Mouse (Mus musculus): ENCODE data around the gene Fcho1.
"Not testable (repeated sequence)": the region's sequence is repeated elsewhere in the genome, so short reads cannot be mapped to it uniquely, and the experiment has no call there.

The Fcho1 gene

DNA sequence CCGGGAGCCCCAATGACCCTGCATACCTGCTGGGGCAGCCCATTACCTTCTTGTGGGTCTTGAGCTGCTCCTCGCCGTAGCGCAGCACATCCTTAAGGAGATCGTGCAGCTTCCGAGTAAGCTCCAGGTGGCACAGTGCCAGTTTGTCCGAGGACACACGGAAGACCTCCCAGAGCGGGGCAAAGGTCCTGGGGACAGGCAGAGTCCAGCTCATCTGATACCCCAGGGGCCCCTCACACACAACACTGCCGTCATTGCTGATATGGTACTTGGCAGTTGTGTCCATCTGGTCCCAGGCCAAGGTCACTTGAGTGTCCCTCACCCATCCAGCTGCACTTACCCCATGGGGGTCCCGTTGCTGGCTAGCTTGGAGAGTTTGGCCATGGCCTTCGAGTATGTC, 8.4 kb downstream of the Fcho1 start:
- peak; percentile 89 for DNase-seq

DNA sequence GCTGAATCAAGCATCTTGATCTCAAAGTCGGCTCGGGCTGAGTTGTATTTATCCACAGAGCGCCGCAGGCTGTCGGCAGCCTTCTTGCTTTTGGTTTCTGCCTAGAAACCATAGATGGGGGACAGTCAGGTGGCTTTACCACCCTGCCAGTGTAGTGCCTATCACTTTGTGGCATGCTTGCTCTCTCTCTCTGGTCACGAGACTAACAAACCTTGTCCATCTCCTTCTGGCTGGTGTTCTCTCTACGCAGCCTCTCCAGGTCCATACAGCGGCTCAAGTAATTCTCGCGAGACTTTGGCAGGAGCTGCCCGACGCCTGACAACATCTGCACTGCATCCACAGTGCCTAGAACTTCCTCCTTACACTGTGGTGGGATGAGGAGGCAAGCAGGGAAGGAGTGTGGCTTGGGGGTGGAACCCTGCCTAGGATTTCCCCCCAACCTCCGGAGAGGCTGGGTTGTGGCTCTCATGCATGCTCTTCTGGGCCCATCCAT, 8.9 kb downstream of the Fcho1 start:
- DNase-seq = no peak

DNA sequence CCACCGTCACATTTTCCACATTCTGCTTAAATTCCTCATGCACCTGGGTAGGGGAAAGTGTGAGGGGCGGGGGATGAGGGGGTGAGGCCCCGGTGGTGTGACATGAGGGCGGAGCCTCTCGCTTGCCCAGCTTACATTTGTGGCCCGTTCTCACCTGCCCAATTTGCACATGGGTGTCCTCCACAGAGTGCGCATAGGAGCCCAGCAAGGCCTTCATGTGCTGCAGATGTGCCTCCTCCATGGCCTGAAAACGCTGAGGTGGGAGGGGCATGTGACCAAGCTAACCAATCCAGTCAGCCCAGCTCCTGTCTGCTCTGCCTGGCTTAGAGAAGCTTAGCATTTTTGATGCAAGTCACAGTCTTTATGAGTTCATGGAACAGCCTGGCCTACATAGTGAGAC, 10.0 kb downstream of the Fcho1 start:
- DNase-seq = no peak

DNA sequence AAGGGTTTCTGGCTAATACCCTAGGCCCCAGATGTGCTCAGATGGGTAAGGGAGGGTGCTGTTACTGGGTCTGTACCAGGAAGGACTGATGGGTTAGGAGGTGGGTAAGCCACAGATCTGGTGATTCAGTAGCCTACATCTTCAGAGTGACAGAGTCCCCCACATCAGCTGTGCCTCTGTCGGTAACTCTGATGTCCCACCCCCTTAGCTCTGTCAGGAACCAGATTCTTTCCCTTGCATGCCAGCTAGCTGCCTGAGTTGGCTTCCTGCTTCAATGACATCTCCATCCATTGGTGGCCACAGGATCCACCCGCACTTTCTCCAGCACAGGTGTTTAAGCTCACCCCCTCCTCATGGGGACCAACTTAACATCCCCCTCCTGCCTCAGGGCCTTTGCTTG, 13.9 kb downstream of the Fcho1 start:
- DNase-seq = no peak

DNA sequence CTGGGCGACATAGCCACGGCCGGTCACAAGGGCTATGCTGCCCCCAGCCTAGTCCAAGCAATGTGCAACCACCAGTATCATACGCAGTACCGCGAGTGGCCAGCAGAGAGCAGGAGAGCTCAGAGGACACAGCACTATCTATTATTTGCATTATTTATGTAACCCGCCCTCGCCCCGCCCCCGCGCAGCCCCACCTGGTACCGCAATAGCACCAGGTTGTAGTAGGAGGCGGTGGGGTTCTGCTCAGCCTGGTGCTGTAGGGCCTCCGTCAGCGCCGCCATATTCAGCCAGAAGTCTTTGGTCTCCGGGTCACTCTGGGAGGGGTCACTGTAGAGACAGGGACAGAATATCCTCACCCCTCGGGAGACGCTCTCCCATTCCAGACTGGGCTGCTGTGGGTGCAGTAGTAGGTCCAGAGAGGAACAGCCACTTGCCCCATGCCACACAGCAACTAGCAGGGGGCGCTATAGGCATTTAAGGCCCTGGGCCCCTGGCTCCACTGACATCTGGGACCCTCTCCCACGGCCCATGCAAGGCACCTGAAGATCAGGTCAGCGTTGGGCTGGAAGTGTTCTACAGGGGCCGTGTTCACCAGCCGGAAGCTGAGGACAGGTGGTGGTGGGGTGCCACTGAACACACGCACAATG, 15.6 kb downstream of the Fcho1 start:
- peak; percentile 95 for DNase-seq

DNA sequence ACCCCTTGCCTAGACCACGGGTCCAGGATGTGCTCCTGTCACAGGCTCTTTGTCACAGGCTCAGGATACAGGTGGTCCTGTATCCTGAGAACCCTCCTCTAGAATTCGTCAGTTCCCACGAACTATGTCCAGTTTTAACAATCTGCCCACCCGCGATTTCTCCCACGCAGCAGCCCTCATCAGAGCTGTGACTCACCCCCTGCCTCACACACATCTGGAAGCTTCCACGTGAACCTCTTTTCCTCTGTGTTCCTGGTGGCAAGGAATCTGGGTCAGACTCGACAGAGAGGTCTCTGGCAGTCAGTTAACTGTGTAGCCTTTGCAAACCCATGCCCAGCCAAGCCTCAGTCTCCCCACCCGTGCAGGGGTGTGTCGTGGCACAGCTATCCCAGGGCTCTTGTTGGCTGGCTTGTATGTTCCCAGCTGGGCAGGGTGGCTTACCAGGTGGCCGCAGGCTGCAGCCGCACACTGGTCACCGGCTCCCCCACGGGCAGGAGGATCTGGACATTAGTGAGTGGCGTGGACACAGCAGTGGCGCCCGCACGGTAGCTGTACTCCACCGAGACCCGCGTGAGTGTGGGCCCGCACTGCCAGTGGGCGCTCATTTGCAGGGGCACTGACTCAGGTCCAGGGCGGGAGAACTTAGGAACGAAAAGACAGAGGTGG, 16.2 kb downstream of the Fcho1 start:
- DNase-seq = peak; percentile 88

DNA sequence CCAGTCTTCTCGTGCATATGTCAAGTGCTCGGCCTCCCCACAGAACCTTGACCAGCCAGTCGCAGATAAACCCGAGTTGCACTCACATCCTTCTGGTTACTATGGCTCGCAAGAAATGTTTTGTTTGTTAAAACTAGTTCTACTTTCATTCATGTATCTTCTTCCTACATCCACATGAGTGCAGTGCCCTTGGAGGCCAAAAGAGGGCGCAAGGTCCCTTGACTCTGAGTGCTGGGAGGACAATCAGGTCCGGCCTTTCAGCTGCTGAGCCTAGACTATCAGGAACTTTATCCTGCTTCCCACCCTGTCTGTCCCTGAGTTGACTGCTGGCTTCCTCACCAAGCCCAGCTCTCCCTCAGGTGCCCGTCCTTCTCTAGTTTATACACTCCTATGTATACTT, 17.6 kb downstream of the Fcho1 start:
- no peak for DNase-seq

DNA sequence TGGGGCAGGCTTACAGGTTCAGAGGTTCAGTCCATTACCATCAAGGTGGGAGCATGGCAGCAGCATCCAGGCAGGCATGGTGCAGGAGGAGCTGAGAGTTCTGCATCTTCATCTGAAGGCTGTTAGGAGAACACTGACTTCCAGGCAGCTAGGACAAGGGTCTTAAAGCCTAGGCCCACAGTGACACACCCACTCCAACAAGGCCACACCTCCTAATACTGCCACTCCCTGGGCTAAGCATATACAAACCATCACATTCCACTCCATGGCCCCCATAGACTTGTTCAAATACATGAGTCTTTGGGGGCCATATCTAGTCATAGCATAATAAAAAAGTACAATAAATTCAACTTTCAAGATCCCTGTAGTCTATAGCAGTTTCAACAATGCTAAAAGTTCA, 22.1 kb downstream of the Fcho1 start:
- DNase-seq = not testable (repeated sequence)

DNA sequence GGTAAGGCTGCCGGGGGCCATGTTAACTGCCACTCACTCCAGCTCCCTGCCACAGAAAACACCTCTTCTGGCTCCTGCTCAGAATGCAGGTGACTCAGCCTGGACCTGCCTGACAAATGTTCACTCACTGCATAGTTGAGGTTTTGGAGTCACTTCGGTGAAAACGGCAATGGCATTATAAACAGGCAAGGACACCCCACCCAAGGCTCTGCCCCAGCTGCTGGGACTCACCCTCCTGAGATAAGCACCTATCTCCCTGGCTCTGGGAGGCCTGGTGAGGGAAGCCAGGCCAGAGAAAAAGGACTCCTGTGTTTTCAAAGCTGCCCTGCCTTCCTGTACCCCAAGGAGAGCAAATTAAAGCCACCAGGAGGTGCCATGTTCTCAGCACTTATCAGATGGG, 22.6 kb downstream of the Fcho1 start:
- DNase-seq = no peak

DNA sequence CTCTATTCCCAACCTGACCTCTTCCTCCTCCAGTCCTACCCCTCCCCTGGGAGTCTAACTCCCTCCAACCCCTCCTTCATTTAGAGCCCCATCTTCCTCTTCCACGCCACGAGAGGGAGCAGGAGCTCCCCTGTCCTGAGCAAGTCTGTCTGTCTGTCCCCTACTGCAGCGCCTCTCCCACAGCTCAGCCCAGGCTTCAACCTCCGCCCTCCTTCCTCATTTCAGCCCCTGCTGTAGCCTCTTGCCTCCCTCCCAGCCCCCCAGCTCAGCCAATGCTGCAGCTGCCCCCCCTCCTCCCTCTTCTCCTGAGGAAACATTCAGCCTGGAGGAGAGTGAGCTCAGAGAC, 23.5 kb downstream of the Fcho1 start:
- no peak for DNase-seq

DNA sequence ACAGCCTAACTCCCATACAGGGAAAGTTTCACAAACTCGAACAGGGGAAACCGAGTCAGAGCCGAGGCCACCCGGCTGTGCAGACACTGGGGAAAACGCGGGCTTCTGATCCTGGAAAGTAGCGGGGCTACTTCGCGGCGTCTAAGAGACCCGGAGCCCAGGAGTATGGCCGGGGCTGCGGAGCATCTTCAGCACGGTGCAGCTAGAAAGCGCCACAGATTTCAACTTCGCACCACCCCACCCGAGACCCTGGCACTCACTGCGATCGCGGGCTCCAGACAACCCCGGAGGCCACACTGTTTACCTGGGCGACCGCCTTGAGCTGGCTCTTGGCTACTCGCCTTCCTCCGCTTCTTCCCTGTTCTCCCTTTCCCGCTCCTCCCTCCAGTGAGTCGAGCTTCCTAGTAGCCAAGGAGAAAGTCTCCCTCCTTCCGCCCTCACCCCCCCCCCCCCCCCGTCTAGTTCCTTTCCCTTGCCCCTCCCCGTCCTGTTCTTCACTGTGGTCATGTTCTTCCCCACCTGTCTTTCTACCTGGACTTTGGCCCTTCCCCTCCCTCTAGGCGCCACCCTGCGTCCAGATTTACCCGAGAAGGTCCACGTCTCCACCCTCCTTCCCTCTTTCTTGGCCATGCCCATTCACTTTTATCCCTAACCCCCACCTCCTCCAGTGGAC, 24.0 kb downstream of the Fcho1 start, which contains the start of gene B3gnt3:
Gene B3gnt3, minus strand, starts transcription at position 376 of the 673 bp plus-strand sequence.
- DNase-seq = no peak

DNA sequence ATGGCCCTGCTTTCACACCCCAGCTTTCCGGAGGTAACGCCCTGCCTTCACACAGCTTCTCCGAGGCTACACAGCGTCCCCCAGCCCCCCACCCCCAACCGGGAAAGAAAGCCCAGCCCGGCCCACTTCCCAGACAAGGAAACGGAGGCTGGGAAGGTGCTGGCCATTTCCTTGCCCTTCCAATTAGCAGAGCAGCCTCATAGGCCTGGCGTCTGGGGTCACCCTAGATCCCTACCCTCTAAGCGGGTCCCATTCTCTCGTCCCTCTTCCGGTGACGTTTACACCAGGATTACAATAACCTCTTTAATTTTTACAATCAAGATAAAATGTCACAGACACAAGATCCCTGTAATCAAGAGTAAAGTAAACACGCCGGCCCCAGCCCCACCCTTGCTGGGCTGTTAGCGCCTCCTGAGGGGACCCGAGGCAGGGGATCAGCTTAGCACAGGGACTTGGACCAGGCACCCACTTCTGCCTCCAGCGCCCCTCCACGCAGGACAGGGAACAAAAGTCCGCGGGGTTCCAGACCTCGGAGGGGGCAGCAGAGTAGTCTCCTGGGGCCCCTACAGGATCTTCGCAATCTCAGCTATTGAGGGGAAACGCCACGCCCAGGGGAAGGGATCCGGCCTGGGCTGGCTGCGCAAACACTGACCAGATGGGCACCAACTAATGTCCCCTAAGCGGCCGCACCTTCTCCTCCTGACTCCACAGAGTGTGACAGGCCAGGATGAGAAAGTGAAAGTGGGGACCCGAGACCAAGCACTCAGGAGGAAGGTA, 24.8 kb downstream of the Fcho1 start:
- peak; percentile 98 for DNase-seq

DNA sequence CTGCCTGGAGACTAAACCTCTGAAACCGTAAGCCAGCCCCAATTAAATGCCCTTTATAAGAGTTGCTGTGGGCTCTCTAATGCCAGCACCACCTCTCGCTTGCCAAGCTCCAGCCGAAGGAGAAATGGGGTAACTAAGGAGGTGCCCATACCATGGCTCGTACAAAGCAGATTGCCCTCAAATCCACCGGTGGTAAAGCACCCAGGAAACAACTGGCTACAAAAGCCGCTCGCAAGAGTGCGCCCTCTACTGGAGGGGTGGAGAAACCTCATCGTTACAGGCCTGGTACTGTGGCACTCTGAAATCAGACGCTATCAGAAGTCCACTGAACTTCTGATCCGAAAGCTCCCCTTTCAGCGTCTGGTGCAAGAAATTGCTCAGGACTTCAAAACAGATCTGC, 30.1 kb downstream of the Fcho1 start:
- not testable (repeated sequence) for DNase-seq

DNA sequence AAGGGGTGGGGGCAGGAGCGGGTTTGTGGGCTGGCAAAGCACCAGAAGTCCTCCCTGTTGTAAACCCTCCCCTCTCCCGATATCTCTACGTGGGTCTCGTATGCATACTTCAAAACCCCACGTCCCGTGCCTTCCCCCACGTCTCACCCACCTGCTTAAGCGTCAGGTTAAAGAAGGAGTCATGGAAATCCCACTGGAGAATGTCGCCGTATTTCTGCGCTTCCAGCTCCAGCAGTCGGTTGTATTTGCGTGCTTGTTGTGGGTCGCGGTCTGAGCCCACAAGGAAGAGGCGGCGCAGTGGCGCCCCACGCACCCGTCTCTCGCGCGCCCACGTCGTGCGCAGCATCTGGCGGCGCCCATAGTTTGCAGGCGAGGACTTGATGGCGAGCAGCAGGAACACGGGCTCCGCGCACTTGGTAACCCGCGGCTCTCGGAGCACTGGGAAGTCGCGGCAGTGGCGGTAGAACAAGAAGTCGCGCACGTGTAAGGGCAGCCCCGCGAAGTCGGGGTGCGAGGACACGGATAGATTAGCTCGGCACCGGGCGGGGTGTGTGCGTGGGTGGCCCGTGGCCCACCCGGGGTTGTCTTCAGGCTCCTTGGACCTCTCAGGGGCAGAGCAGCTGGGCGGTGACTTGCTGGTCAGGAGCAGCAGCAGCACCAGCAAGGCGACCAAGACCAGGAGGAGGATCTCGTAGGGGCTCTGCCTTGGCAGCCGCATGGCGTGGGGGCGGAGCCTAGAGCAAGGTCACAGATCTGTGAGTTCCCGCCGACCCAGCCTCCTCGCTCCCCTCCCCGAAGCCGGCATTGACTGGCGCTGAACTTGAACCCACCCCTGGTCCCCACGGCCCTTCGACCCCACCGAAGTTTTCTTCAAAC, 32.1 kb downstream of the Fcho1 start:
- DNase-seq = no peak

DNA sequence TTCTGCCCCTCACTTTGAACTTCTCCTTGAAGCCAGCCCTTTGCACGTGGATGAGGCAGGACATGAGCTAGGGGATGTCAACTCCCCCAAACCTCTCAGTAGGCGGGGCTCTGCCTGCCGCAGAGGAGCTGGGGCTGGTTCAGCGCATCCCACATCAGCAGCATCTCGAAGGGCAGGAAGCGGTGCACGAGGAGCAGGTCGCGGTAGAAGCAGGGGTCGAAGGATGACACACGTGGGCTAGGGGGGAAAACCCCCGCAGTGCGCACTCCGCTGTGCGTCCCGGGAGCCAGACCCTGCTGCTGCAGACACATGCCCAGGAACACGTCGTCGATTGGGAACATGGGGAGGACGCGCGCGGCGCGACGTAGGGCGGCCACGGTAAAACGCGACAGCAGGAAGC, 33.0 kb downstream of the Fcho1 start:
- DNase-seq = no peak

DNA sequence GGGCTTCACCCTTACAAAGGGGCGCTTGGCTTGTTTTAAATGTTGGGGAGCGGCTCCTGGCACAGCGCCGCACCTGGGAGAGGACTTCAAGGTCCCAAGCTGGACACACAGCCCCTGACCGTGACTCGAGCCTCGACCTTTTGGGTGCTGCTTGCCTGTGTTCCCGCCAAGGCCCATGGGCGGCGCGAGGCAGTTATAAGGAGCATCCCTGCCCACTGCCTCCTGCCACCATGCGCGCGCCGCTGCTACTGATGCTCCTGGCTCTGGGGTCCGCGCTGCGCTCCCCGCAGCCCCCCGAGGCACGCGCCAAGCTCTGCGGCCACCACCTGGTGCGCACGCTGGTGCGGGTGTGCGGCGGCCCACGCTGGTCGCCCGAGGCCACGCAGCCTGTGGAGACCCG, 36.5 kb downstream of the Fcho1 start, which contains the start of gene Insl3:
Gene Insl3, plus strand, starts transcription at position 187 of the 400 bp plus-strand sequence.
- DNase-seq = no peak

DNA sequence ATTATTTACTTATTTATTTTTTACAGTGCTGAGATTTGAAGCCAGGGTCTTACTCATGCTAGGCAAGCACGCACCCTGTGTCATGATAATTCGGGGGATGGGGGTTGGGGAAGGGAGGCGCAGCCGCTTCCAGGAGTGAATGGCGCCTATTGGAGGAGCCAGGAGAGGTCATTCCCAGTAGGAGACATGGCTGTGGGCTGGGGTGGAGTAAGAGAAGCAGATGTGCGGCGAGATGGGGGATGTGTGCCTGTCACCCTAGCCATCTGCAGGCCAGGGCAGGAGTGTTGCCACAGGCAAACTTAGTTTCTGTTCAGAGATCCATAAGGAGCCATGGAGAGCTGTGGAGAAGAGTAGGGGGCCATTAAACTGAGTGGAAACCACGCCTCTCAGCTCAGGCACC, 37.9 kb downstream of the Fcho1 start:
- DNase-seq = no peak

DNA sequence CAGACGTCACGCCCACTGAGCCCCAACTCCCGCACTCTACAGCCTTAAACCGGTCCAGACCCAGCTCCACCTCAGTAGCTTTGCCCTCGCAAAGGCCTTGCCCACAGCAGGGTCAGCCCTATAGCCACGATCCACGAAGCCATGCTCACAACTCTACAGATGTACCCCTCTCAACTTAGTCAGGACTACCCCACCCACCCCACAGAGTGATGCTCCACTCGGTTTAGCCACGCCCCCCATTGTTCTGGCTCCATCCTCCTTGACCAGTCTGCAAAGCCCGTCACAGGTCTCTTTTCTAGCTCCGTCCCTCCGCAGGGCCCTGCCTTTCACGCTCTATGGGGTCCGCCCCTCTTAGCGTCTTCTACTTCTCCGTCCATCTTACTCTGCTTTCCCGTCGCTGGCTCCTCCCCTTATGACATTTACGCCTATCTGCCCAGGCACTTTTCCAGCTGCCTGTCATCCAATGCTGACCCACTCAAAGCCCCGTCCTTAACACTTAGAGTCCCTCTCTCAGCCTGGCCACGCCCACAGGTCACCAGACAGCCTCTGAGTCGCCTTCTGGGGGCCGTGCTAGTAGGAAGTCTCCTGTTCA, 39.3 kb downstream of the Fcho1 start:
- peak; percentile 93 for DNase-seq

DNA sequence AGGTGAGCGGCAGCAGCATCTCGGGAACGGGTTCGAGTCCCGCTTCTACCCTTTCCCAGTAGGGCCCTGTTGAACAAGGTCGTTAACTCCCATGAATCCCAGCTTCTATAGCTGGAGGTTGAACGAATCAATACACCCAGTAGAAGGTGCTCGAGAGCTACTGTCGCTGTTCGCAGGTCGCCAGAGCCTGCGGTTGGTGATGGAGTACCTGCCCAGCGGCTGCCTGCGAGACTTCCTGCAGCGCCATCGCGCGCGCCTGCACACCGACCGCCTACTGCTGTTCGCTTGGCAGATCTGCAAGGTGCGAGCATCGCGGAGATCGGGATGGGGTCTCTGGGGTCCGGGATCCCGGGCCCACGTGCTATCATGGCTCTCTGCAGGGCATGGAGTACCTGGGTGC, 39.9 kb downstream of the Fcho1 start:
- no peak for DNase-seq

DNA sequence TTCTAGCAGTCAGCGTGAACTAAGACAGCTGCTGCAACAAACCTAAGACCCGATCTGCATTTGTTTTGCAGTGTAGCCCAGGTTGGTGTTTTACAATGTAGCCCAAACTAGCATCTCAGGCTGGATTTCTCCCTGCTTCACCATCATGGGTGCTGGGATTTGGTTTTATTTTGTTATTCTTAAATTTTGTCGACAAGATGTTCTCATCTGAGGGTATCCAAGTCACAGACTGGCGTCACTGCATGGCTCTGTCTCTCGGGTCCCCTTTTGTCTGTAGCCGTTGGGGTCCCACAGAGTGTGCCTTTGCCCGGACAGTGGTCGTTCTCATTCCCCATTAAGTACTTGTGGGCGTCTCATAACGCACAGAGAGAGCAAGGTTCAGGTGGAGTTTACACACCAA, 40.8 kb downstream of the Fcho1 start:
- DNase-seq = no peak

DNA sequence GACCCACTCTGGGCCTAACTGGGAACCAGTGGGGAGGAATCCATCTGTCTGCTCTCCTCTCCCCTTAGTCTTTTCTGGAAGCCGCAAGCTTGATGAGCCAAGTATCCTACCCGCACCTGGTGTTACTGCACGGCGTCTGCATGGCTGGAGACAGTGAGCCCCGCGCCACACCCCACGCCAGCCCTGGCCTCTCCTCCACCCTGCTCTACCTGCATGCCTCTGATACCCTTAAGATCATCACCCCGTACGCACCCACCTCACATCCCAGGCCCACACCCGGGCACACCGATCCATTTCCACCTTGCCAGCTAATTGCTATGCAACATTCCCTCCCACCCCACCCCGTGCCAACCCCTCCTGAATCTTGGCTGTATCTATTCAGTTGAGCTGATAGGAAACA, 42.7 kb downstream of the Fcho1 start:
- DNase-seq = peak; percentile 90

DNA sequence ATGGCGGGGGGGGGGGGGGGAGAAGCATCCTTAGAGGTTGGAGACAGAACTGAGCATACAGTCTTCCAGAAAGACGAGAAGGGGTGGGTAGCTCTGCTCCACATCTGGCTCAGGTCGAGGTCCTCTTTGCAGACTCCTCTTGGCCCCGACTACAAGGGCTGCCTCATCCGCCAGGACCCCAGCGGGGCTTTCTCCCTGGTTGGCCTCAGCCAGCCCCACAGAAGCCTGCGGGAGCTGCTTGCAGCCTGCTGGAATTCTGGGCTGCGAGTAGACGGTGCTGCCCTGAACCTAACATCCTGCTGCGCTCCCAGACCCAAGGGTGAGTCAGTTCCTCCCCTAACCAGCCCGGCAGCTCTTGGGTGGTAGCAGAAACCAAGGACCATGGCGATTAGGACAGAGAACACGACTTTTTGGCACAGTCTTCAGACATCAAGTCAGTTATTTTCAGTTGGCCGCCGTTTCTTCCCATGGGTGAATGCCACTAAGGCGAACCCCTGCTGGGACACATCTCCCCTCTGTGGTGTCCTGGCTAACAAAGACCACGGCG, 44.1 kb downstream of the Fcho1 start:
- no peak for DNase-seq
